Mouse (Mus musculus) lung, postnatal 25 days (tissue): ENCODE data around the gene Rab38.

Experiments
- DNase-seq: peaks from one replicate; pipeline ENCODE4 v3.0.0; 2022; ENCODE audit warnings: low spot score

Rab38 gene

DNA sequence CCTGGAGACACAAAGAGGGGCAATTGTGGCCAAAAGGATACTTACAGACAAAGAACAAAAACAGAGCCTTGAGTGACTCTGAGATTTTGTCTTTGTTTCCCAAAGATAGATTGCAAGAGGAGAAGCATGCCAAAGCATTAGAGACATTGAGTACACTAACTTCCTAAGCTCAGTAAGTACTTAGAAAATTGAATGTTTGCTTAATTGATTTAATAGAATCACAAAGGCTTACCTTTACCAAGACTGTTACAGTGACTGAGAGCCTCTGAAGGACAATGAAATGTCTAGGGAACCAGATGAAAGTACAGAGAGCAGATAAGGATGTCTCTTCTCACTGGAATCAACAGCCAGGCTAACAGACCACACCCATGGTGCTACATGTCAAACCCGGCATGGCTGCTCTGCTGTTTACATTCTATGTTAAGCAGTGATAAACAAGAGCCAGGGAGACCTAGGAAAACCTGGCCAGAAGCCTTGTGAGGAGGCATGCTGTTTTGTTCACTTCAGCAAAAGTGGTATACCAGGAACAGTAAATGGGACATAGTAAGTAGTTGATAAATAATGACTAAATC lies 97.1 kb downstream of the Rab38 start:
- DNase-seq: peak; percentile 21

DNA sequence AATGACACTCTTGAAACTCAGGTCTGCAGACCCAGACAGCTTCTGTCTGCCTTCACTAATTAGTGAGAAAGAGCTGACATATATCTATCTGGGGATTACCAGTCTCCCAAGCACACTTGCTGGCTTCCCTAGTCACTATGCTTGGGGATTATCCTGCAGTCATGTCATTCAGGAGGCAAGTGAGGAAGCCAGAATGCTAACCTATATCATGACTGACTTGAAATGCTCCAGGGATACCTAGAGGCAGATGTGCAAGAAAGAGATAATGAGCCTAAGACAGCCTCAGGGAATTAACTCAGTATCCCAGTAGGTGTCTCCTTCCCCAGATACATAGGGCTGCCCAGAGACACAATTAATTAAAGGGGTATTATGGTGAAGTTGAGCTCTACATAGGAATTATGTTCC lies 106.1 kb downstream of the Rab38 start:
- no peak for DNase-seq

DNA sequence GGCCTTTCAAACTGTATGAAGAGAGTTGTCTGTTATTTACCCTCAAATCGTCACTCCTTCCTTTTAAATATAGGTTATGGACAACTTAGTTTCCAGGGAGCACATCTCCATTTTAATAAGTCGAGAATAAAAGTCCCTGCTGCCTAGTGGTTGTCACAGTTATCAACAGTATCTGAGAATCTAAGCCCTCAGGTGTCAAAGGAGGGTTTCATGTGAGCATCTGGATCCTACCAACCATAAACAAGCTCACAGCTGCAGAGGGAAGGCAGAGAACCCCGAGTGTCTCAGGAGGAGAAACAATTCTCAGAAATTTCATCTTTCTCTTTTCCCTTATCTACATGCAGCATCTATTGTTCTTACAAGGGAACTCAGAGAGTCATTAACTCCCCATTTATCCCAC lies 106.7 kb downstream of the Rab38 start:
- no peak for DNase-seq
